Mouse (Mus musculus) heart, embryonic 10.5 days (tissue): ENCODE measurements around the gene Itfg2. TPM values are rescaled to one million over a fixed set of nuclear protein-coding genes. Genes with fewer than 3 reads are reported as not detected.

Source experiments
- DNase-seq: peaks from one replicate; pipeline ENCODE4 v3.0.0-alpha.2; 2017; ENCODE audit warnings: low spot score
- H3K27ac ChIP-seq: fragments of 300-500 bp; sonication (generic); 2 replicates; pipeline ENCODE4 v1.5.1; 2016; ENCODE audit warnings: mild to moderate bottlenecking
- H3K27me3 ChIP-seq: fragments of 300-500 bp; sonication (generic); 2 replicates; pipeline ENCODE4 v1.6.1; 2016; ENCODE audit warnings: mild to moderate bottlenecking; ENCODE audit not compliant: poor library complexity, insufficient read depth, severe bottlenecking
- H3K36me3 ChIP-seq: fragments of 300-500 bp; sonication (generic); 2 replicates; pipeline ENCODE4 v1.6.1; 2016; ENCODE audit warnings: mild to moderate bottlenecking, moderate library complexity
- H3K4me1 ChIP-seq: fragments of 300-500 bp; sonication (generic); 2 replicates; pipeline ENCODE4 v1.6.1; 2016; ENCODE audit warnings: mild to moderate bottlenecking
- H3K4me3 ChIP-seq: fragments of 300-500 bp; sonication (generic); 2 replicates; pipeline ENCODE4 v1.5.1; 2016; ENCODE audit warnings: mild to moderate bottlenecking, moderate library complexity
- H3K9me3 ChIP-seq: fragments of 300-500 bp; sonication (generic); 2 replicates; pipeline ENCODE4 v1.6.1; 2016; ENCODE audit warnings: mild to moderate bottlenecking, moderate library complexity
- WGBS: fragments of 180-500 bp; shearing (Covaris S2); methylation state at CpG from one replicate; pipeline ENCODE4 v1.1.7; 2016; 5-methylcytosine and 5-hydroxymethylcytosine counted together
- polyA plus RNA-seq: library from polyadenylated mRNA; unstranded; fragments of >200 nt; fragmentation: Nextera tagmentation; extraction: Ambion mirVana; gene quantifications from 2 replicates; pipeline ENCODE4 v1.2.1, GENCODE M21; 2016

Itfg2 gene
- polyA plus RNA-seq, 1 experiment from 2014 or later, result 37.1 TPM

DNA sequence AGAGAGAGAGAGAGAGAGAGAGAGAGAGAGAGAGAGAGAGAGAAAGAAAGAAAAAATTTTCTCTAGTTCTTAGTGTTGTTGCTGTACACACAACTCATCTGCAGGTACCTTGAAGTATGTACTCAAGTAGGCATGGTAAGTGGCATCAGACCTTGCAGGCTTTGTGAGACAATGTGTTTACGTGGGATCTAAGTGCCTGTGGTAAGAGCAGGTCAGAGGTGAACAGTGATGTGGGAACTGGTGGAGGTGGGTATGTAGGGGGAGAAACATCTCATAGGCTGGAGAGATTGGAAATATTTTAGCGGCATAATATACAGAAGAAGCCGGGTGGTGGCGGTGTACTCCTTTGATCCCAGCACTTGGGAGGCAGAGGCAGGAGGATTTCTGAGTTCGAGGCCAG, 2.8 kb upstream of the Itfg2 start:
- H3K4me1 ChIP-seq, result no peaks in the 10 kb centered on the region; the same call in 1 of the 2 replicates
- H3K36me3 ChIP-seq, result peaks cover 51% of the 10 kb centered on the region
- 92% methylated on average over 5 of the region's 5 CpGs for WGBS
- H3K27me3 ChIP-seq, result no peaks in the 10 kb centered on the region
- no peak overlapping the region for H3K4me3 ChIP-seq
- DNase-seq, result no peak
- H3K27ac ChIP-seq, result no peak overlapping the region
- no peaks in the 10 kb centered on the region for H3K9me3 ChIP-seq

DNA sequence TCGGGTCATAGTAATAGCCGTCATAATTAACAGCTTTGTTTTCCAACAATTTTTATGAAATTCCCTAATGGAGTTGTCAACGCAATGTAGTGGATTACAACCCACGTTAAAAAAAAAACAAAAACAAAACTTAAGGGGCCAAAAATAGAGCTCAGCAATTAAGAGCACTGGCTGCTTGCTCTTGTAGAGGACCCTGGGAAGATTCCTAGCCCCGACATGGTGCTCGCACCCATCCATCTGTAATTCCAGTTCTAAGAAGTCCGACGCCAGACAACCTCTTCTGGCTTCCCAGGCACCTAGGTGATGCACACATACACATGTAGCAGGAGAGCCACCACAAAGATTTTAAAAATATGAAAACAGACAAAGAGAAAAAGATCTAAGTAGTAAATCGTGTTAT, 315 bp upstream of the Itfg2 start:
- Histone ChIP-seq H3K9me3 (no peaks in the 10 kb centered on the region), H3K4me1 (peaks cover 8% of the 10 kb centered on the region), H3K4me3 (peak overlapping the region; percentile 69), H3K27ac (peak overlapping the region; percentile 95), H3K27me3 (no peaks in the 10 kb centered on the region), H3K36me3 (peaks cover 26% of the 10 kb centered on the region)
- no peak for DNase-seq
- WGBS, result 18% methylated on average over 9 of the region's 9 CpGs

DNA sequence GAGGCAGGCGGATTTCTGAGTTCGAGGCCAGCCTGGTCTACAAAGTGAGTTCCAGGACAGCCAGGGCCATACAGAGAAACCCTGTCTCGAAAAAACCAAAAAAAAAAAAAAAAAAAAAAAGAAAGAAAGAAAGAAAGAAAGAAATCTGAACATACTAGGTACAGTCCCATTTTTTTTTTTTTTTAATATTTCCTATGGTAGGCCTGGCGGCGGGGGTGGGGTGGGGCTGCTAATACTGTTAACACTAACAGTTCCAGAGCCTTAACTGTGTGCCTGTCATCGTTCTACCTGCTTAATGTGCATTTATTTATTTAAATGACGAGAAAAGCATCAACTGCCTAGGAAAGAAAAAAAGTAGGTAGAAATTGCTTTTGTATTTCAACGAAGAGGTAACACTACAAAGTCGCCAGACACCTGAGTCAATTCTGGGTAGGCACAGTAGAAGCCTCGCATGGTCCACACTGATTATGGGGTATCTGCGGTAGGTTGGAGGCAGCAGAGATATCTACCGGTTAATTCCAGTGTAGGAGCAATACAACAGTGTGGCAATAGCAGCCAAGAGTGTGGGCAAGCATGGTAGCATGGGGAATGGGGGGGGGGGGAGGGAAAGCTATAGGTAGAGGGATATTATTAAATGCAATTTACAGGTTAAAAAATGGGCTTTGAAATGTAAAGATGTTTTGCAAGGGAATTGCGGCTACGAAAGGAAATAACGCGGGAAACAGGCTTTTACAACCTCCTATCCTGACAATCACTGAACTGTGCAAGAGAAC, 1.0 kb downstream of the Itfg2 start:
- WGBS, result 47% methylated on average over 15 of the region's 16 CpGs
- Histone ChIP-seq H3K4me3 (peak overlapping the region; percentile 69), H3K27ac (peak overlapping the region; percentile 95), H3K36me3 (peaks cover 18% of the 10 kb centered on the region), H3K9me3 (no peaks in the 10 kb centered on the region), H3K4me1 (peaks cover 8% of the 10 kb centered on the region), H3K27me3 (no peaks in the 10 kb centered on the region)
- DNase-seq, result no peak

DNA sequence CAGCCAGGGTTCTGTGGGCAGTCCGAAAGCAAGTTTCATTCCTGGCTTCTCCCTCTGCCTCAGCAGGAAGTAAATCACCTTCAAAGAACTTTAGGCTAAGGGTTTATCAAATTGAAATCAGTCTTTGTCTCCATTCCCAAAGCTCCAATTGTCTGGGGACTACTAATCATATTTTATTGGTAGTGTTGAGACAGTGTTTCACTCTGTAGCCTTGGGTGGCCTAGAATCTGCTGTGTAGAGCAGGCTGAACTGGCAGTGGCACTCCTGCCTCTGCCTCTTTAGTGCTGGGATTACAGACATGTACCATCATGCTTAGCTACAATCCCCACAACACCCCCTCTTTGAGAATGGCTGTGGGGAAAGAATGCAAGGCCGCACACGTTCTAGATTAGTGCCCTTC, 3.3 kb downstream of the Itfg2 start:
- no peak for DNase-seq
- Histone ChIP-seq H3K4me1 (peaks cover 10% of the 10 kb centered on the region), H3K27me3 (no peaks in the 10 kb centered on the region), H3K27ac (no peak overlapping the region), H3K36me3 (peaks cover 12% of the 10 kb centered on the region), H3K4me3 (no peak overlapping the region), H3K9me3 (no peaks in the 10 kb centered on the region)
- 90% methylated on average over 3 of the region's 3 CpGs for WGBS

DNA sequence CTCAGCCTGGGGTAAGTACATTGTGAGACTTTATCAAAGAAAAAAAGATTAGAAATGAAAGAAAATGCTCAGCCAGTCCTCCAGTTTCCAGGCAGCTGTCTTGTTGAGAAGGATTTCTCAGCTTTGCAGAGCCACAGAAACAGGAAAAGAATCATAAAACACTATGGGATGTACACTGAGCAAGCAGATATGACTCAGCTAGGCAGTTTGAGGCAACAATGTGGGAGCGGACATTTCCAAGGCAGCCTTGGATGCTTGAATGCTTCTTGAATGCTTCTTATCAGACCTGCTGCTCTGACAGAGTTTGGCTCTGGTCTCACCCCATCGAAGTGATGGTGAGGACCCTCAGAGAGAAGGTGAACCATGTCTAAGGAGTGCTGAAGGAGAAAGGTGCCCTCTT, 3.7 kb downstream of the Itfg2 start:
- no peak overlapping the region for H3K4me3 ChIP-seq
- H3K9me3 ChIP-seq, result no peaks in the 10 kb centered on the region
- DNase-seq, result no peak
- H3K27me3 ChIP-seq, result no peaks in the 10 kb centered on the region
- WGBS, result 77% methylated on average over 2 of the region's 2 CpGs
- peaks cover 13% of the 10 kb centered on the region for H3K36me3 ChIP-seq
- peaks cover 10% of the 10 kb centered on the region for H3K4me1 ChIP-seq
- no peak overlapping the region for H3K27ac ChIP-seq

DNA sequence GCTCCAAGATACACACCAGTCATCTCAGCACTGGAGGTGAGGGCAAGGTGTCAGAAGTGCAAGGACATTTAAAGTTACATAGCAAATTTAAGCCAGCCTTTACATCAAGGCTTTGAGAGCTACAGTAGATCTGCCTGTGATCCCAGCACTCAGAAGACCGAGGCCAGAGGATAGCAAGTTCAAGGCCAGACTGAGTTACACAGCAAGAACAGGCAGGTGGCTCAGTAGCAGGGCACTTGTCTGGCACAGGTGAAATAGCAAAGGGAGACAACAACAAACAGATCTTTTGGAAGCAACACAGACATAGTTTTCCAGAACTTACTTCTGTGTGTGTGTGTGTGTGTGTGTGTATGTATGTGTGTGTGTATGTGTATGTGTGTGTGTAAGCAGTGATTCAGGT, 6.7 kb downstream of the Itfg2 start:
- 86% methylated on average over 1 of the region's 1 CpGs for WGBS
- peaks cover 10% of the 10 kb centered on the region; the same call in 1 of the 2 replicates for H3K4me1 ChIP-seq
- no peaks in the 10 kb centered on the region for H3K9me3 ChIP-seq
- peaks cover 38% of the 10 kb centered on the region for H3K36me3 ChIP-seq
- no peak overlapping the region for H3K4me3 ChIP-seq
- H3K27ac ChIP-seq, result no peak overlapping the region
- DNase-seq, result no peak
- no peaks in the 10 kb centered on the region for H3K27me3 ChIP-seq

DNA sequence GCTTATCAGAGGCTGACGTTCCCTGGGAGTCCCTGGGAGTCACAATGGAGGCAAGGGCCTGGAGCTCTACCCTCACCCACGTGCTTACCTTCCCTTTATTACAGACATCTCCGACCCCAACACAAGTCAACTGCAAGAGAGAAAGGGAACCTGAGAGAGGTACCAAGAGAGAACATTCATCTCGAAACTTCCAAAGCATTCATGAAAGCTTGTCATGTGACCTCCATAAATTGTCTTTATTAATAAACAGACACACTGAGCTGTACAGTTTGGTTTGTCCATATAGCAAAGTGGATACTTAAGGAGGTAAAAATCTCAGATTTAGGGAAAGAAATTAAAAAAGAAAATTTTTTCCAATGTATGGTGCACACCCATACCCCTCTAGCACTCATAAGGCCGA, 8.6 kb downstream of the Itfg2 start:
- peaks cover 5% of the 10 kb centered on the region; the same call in 1 of the 2 replicates for H3K4me1 ChIP-seq
- no peak overlapping the region for H3K4me3 ChIP-seq
- no peaks in the 10 kb centered on the region for H3K9me3 ChIP-seq
- WGBS, result 79% methylated on average over 5 of the region's 5 CpGs
- no peak for DNase-seq
- no peak overlapping the region for H3K27ac ChIP-seq
- H3K27me3 ChIP-seq, result no peaks in the 10 kb centered on the region
- peaks cover 57% of the 10 kb centered on the region for H3K36me3 ChIP-seq

DNA sequence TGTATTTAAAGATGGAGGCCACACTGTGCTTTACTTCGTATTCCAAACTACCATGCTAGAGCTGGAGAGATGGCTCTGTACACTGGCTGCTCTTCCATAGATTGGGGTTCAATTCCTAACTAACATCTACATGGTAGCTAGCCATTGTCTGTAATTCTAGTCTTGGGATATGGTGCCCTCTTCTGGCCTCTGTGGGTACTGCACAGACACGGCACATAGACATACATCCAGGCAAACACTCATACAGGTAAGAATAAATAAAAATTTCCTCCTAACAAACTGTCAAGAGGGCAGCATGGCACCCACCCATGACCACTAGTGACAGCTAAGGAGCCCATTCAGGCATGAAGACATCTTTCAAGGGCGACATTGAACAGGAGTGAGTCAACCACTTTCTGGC, 13.6 kb downstream of the Itfg2 start:
- Histone ChIP-seq H3K27ac (no peak overlapping the region), H3K4me3 (no peak overlapping the region), H3K27me3 (no peaks in the 10 kb centered on the region), H3K4me1 (no peaks in the 10 kb centered on the region), H3K9me3 (no peaks in the 10 kb centered on the region), H3K36me3 (peaks cover 92% of the 10 kb centered on the region)
- DNase-seq, result peak; percentile 85
- WGBS, result 19% methylated on average over 3 of the region's 3 CpGs

DNA sequence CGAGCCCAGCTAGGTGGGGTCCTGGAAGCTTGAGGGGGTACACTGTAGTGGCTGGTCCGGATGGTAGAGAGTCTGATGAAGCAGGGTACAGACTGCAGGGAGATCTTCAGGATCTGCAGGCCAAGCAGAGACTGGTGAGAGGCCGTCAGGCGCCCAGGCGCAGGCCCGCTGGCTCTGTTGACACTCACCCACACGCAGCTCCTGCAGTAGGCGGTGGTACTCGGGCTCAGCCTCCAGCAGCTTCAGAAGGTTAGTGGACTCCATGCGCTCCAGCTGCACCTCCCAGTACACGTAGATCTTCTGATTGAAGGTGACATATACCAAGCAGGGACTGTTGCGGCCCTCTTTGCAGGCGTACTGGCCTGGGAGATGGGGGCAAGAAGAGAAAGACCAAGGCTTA, 14.4 kb downstream of the Itfg2 start:
- DNase-seq, result no peak
- H3K27ac ChIP-seq, result no peak overlapping the region
- no peaks in the 10 kb centered on the region for H3K9me3 ChIP-seq
- H3K36me3 ChIP-seq, result peaks cover 90% of the 10 kb centered on the region
- H3K4me3 ChIP-seq, result no peak overlapping the region
- no peaks in the 10 kb centered on the region for H3K27me3 ChIP-seq
- H3K4me1 ChIP-seq, result no peaks in the 10 kb centered on the region
- 91% methylated on average over 13 of the region's 13 CpGs for WGBS

DNA sequence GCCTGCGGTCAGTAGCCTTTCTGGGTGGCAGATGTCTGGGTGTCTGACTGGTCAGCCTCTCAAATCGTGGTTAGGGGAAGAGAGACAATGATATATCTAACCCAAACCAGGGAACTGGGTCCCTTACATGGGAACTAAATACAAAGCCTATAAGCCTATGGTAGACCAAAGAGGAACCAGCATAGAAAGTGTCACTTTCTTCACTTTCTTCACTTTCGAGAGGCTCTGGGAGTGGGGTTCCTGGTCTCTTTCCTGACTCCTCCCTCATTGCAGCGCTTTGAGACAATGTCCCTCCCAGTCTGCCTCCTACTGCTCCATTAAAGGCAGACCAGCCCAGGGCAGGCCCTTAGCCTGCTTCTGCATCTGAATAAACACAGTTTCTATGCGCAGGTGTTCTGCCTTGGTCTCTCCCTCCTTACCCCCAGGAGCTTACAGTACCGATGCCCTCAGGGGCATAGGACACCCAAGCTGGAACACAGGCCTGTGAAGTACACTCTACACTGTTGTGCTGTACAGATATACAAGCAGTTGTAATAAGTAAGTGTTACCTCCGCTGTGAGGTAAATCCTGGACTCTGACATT, 16.1 kb downstream of the Itfg2 start:
- Histone ChIP-seq H3K9me3 (no peaks in the 10 kb centered on the region), H3K27ac (no peak overlapping the region), H3K4me1 (no peaks in the 10 kb centered on the region), H3K27me3 (no peaks in the 10 kb centered on the region), H3K4me3 (no peak overlapping the region), H3K36me3 (peaks cover 75% of the 10 kb centered on the region)
- DNase-seq, result no peak
- 90% methylated on average over 7 of the region's 7 CpGs for WGBS

DNA sequence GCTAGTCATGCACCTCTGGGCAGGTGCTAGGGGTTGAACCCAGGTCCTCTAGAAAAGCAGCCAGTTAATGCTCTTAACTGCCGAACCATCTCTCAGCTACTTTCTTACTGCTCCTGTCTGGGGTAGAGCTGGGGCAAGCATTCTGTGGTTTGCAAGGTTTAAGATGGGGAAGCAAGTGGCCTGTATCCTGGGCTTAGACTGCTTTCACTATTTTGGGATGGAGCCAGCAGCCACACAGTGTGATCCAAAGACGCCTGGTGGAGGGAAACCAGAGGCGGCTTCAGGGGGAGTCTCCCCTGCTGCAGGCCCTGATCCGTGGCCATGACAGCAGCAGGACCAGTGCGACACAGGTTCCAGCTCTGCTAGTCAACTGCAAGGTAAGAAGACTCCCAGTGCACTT, 20.0 kb downstream of the Itfg2 start:
- Histone ChIP-seq H3K4me1 (peaks cover 7% of the 10 kb centered on the region), H3K27me3 (no peaks in the 10 kb centered on the region), H3K4me3 (no peak overlapping the region), H3K27ac (no peak overlapping the region), H3K36me3 (peaks cover 38% of the 10 kb centered on the region), H3K9me3 (no peaks in the 10 kb centered on the region)
- WGBS, result 55% methylated on average over 5 of the region's 5 CpGs
- no peak for DNase-seq

DNA sequence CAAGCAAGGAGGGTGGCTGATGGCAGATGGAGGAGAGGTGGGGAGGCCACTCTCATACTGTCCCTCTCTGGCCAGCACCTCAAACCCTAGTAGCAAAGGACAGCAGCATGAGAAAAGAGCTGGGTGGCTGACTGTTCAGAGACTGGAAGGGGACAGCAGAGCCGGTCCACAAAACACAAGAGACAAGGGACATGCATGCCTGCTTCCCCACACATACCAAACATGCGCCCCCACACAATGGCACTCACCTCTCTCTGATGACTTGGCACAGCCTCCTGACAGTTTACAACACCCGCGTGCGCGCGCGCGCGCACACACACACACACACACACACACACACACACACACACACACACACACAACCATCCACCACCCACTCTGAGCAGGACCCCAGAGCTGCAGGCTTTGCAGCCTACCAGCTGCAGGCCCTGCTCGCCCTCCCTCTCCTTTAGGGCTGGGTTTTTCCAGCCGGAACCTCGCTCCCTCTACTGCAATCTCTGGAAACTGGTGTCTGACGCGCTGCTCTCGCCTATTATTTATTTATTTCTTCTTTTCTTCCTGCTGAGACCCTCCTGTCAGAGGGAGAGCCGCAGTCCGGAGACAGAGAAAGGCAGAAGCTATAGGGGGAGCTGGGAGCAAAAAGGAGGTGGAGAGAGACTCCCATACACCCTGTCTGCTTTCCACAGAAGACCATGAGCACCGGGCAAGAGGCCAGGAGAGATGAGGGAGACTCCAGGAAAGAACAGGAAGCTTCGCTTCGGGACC, 25.1 kb downstream of the Itfg2 start:
- no peak for DNase-seq
- no peaks in the 10 kb centered on the region for H3K36me3 ChIP-seq
- WGBS, result 47% methylated on average over 21 of the region's 21 CpGs
- H3K4me1 ChIP-seq, result peaks cover 13% of the 10 kb centered on the region
- H3K27me3 ChIP-seq, result no peaks in the 10 kb centered on the region
- no peaks in the 10 kb centered on the region for H3K9me3 ChIP-seq
- H3K27ac ChIP-seq, result peak overlapping the region; percentile 59
- peak overlapping the region; percentile 39 for H3K4me3 ChIP-seq

DNA sequence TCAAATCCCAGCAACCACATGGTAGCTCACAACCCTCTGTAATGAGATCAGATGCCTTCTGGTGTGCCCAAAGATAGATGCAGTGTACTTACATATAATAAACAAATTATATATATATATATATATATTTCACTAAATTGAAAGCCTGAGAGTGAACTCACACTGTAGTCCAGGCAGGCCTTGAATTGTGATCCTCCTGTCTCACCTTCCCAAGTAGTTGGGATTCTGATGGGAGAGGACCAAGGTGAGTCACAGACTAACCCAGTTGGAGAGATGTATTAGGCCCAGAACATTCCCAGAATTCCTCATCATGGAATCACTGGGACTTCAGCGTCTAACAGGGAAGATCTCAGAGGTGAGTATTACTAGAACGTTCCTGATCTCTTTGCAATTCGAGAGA, 25.7 kb downstream of the Itfg2 start, which contains the start of gene Nrip2:
TSS of gene Nrip2 (plus strand) at position 301 of the 400 bp plus-strand sequence.
- peak within 1 kb of the TSS; percentile 39 for H3K4me3 ChIP-seq
- H3K27me3 ChIP-seq, result no peaks in the 10 kb centered on the region
- H3K4me1 ChIP-seq, result peaks cover 13% of the 10 kb centered on the region
- no peaks in the 10 kb centered on the region for H3K9me3 ChIP-seq
- 67% methylated on average over 3 of the region's 3 CpGs for WGBS
- no peaks in the 10 kb centered on the region for H3K36me3 ChIP-seq
- DNase-seq, result no peak
- H3K27ac ChIP-seq, result peak within 1 kb of the TSS; percentile 59
